Mouse (Mus musculus): ENCODE data around the gene Mdh2. TPM values are rescaled to one million over a fixed set of nuclear protein-coding genes. Genes with fewer than 3 reads are reported as not detected.

Mdh2 gene
- total RNA-seq (2012; rRNA removed): 181 and 223 TPM in 2 replicates

- H3K4me1 ChIP-seq (ENCODE audit: control insufficient read depth in 2 of 2, insufficient read depth in 2 of 2, low read length in 2 of 2, poor library complexity in 1 of 2): peaks cover 2 to 5% of the 10 kb centered on the region in 2 experiments; a peak in 1 of 4 replicates
- peak within 1 kb of the TSS; percentile 100 for H3K9ac ChIP-seq (ENCODE audit: insufficient read depth, low read depth, low read length, poor library complexity, severe bottlenecking)
- no peaks in the 10 kb centered on the region for H3K9me3 ChIP-seq (ENCODE audit: control insufficient read depth, insufficient read depth, low read depth, low read length)
- peak; percentile 100 for TF ChIP-seq CHD2 (IDR thresholded peaks at IDR 0.05; ENCODE audit: low read depth, low read length)
- TF ChIP-seq HCFC1 (IDR thresholded peaks at IDR 0.05; ENCODE audit: borderline replicate concordance, insufficient read depth, low read length): 0 out of 2 replicates have a peak, but pooled peaks have one; percentile 8
- no peak for TF ChIP-seq ZC3H11A (IDR thresholded peaks at IDR 0.05; ENCODE audit: borderline replicate concordance, low read depth, low read length)
- peak; percentile 100 for DNase-seq (ENCODE audit: low read depth, low spot score)
- in situ Hi-C loops (cut with MboI; ENCODE audit: low sequenced_read_pairs in 2 of 2, unreplicated experiment in 2 of 2): no loop called here
- H3K36me3 ChIP-seq (ENCODE audit: control insufficient read depth, insufficient read depth, low read length, poor library complexity, severe bottlenecking): peaks cover 26% of the 10 kb centered on the region
- H3K4me3 ChIP-seq (ENCODE audit: insufficient read depth in 1 of 2, low read depth in 1 of 2, low read length in 2 of 2, poor library complexity in 1 of 2, severe bottlenecking in 1 of 2): peak within 1 kb of the TSS; percentile 70 to 98
- H3K27ac ChIP-seq (ENCODE audit: insufficient read depth, low read depth, low read length, poor library complexity, severe bottlenecking): peak within 1 kb of the TSS; percentile 88
Observed at GRCm38 (mm10) chr5:135778471-135779445, at the start of gene Mdh2. Gene Mdh2, plus strand, starts transcription at chr5:135778480.

- H3K4me3 ChIP-seq (ENCODE audit: insufficient read depth in 1 of 2, low read depth in 1 of 2, low read length in 2 of 2, poor library complexity in 1 of 2, severe bottlenecking in 1 of 2): no peak overlapping the region
- H3K9me3 ChIP-seq (ENCODE audit: control insufficient read depth, insufficient read depth, low read depth, low read length): no peaks in the 10 kb centered on the region
- TF ChIP-seq HCFC1 (IDR thresholded peaks at IDR 0.05; ENCODE audit: borderline replicate concordance, insufficient read depth, low read length) (no peak), CHD2 (IDR thresholded peaks at IDR 0.05; ENCODE audit: low read depth, low read length) (no peak), MAFK (IDR thresholded peaks at IDR 0.05; ENCODE audit: insufficient read depth, low read depth, low read length) (no peak), ZC3H11A (IDR thresholded peaks at IDR 0.05; ENCODE audit: borderline replicate concordance, low read depth, low read length) (no peak), ZNF384 (IDR thresholded peaks at IDR 0.05; ENCODE audit: low read depth, low read length) (no peak)
- H3K27ac ChIP-seq (ENCODE audit: insufficient read depth, low read depth, low read length, poor library complexity, severe bottlenecking): no peak overlapping the region
- H3K4me1 ChIP-seq (ENCODE audit: control insufficient read depth in 2 of 2, insufficient read depth in 2 of 2, low read length in 2 of 2, poor library complexity in 1 of 2): peaks cover under 1 to 20% of the 10 kb centered on the region in 2 experiments; a peak in 3 of 4 replicates
- H3K36me3 ChIP-seq (ENCODE audit: control insufficient read depth, insufficient read depth, low read length, poor library complexity, severe bottlenecking): peaks cover 49% of the 10 kb centered on the region
- H3K9ac ChIP-seq (ENCODE audit: insufficient read depth, low read depth, low read length, poor library complexity, severe bottlenecking): no peak overlapping the region
- in situ Hi-C loops (cut with MboI; ENCODE audit: low sequenced_read_pairs in 2 of 2, unreplicated experiment in 2 of 2): no loop called here
- no peak for DNase-seq (ENCODE audit: low read depth, low spot score)
Observed at GRCm38 (mm10) chr5:135729351-135729750, 48.9 kb upstream of the Mdh2 start.

DNA sequence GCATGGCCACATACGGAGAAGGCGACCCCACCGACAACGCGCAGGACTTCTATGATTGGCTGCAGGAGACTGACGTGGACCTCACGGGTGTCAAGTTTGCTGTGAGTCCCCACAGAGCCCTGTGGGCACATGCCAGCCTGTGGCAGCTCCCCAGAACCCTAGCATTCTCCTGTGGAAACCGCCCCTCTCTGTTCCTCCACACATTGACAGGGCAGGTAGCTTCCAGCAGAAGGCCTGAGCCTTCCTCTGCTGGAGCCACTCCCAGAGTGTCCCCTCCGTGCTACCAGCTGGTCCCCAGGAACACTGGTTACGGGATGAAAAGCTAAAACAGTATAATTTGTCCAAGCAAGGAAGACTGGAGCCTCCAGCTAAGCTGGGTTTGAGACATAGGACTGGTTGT is 48.0 kb upstream of the Mdh2 start:
- H3K4me1 ChIP-seq (ENCODE audit: control insufficient read depth in 2 of 2, insufficient read depth in 2 of 2, low read length in 2 of 2, poor library complexity in 1 of 2): peaks cover 2 to 14% of the 10 kb centered on the region in 2 experiments; a peak in 3 of 4 replicates
- DNase-seq (ENCODE audit: low read depth, low spot score): no peak
- no peak overlapping the region for H3K4me3 ChIP-seq (ENCODE audit: insufficient read depth in 1 of 2, low read depth in 1 of 2, low read length in 2 of 2, poor library complexity in 1 of 2, severe bottlenecking in 1 of 2)
- TF ChIP-seq ZNF384 (IDR thresholded peaks at IDR 0.05; ENCODE audit: low read depth, low read length) (no peak), CHD2 (IDR thresholded peaks at IDR 0.05; ENCODE audit: low read depth, low read length) (no peak), HCFC1 (IDR thresholded peaks at IDR 0.05; ENCODE audit: borderline replicate concordance, insufficient read depth, low read length) (no peak), MAFK (IDR thresholded peaks at IDR 0.05; ENCODE audit: insufficient read depth, low read depth, low read length) (no peak), ZC3H11A (IDR thresholded peaks at IDR 0.05; ENCODE audit: borderline replicate concordance, low read depth, low read length) (no peak)
- H3K36me3 ChIP-seq (ENCODE audit: control insufficient read depth, insufficient read depth, low read length, poor library complexity, severe bottlenecking): peaks cover 56% of the 10 kb centered on the region
- H3K9ac ChIP-seq (ENCODE audit: insufficient read depth, low read depth, low read length, poor library complexity, severe bottlenecking): no peak overlapping the region
- no peaks in the 10 kb centered on the region for H3K9me3 ChIP-seq (ENCODE audit: control insufficient read depth, insufficient read depth, low read depth, low read length)
- H3K27ac ChIP-seq (ENCODE audit: insufficient read depth, low read depth, low read length, poor library complexity, severe bottlenecking): no peak overlapping the region
- in situ Hi-C loops (cut with MboI; ENCODE audit: low sequenced_read_pairs in 2 of 2, unreplicated experiment in 2 of 2): no loop called here

DNA sequence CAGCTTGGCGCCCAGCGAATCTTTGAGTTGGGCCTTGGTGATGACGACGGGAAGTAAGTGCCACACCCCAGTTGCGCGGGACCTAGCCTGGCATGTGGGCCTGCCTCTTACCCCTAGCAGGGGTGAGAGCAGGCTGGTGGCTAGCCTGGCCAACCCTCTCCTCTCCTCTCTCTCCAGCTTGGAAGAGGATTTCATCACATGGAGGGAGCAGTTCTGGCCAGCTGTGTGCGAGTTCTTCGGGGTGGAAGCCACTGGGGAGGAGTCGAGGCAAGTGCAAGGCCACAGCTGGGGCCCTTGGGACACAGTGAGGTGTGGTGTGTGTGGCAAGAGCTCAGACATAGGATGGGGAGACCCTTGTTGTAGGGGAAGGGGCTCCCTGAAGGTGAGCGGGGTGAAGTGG is 47.4 kb upstream of the Mdh2 start:
- Histone ChIP-seq H3K4me3 (ENCODE audit: insufficient read depth in 1 of 2, low read depth in 1 of 2, low read length in 2 of 2, poor library complexity in 1 of 2, severe bottlenecking in 1 of 2) (no peak overlapping the region), H3K4me1 (ENCODE audit: control insufficient read depth in 2 of 2, insufficient read depth in 2 of 2, low read length in 2 of 2, poor library complexity in 1 of 2) (peaks cover 2 to 14% of the 10 kb centered on the region in 2 experiments; a peak in 2 of 4 replicates), H3K27ac (ENCODE audit: insufficient read depth, low read depth, low read length, poor library complexity, severe bottlenecking) (no peak overlapping the region), H3K36me3 (ENCODE audit: control insufficient read depth, insufficient read depth, low read length, poor library complexity, severe bottlenecking) (peaks cover 62% of the 10 kb centered on the region), H3K9me3 (ENCODE audit: control insufficient read depth, insufficient read depth, low read depth, low read length) (no peaks in the 10 kb centered on the region), H3K9ac (ENCODE audit: insufficient read depth, low read depth, low read length, poor library complexity, severe bottlenecking) (no peak overlapping the region)
- in situ Hi-C loops (cut with MboI; ENCODE audit: low sequenced_read_pairs in 2 of 2, unreplicated experiment in 2 of 2): no loop called here
- TF ChIP-seq CHD2 (IDR thresholded peaks at IDR 0.05; ENCODE audit: low read depth, low read length): no peak
- TF ChIP-seq ZC3H11A (IDR thresholded peaks at IDR 0.05; ENCODE audit: borderline replicate concordance, low read depth, low read length): no peak
- no peak for TF ChIP-seq HCFC1 (IDR thresholded peaks at IDR 0.05; ENCODE audit: borderline replicate concordance, insufficient read depth, low read length)
- TF ChIP-seq ZNF384 (IDR thresholded peaks at IDR 0.05; ENCODE audit: low read depth, low read length): no peak
- TF ChIP-seq MAFK (IDR thresholded peaks at IDR 0.05; ENCODE audit: insufficient read depth, low read depth, low read length): no peak
- no peak for DNase-seq (ENCODE audit: low read depth, low spot score)

All from ES-E14 (cell line).